29 mouse cellular contexts compared by ENCODE assay signal in genomic region chrX:35994226-35994625, GRCm38 (mm10).
"Had no signal": no experiment of that assay in that cellular context is flagged by ENCODE, and none has a peak within 500 bp of the region (broad histone marks: within the 10 kb centered on the region; RNA-seq: fewer than 3 reads in every experiment).

No protein-coding gene starts in this region.

- H3K4me3 ChIP-seq: heart, embryonic 12.5 days; heart, embryonic 13.5 days; heart, embryonic 15.5 days; hindbrain, embryonic 10.5 days; hindbrain, embryonic 12.5 days; hindbrain, embryonic 13.5 days; hindbrain, embryonic 15.5 days; intestine, embryonic 15.5 days; kidney, embryonic 15.5 days; left cerebral cortex, adult 2 months had no signal

- H3K27me3 ChIP-seq: heart, embryonic 12.5 days; heart, embryonic 13.5 days; heart, embryonic 15.5 days; hindbrain, embryonic 12.5 days; hindbrain, embryonic 13.5 days; hindbrain, embryonic 15.5 days; intestine, embryonic 15.5 days; kidney, embryonic 15.5 days had no signal

- DNase-seq: heart, postnatal 10 days; heart, postnatal 14 days; heart, postnatal 36 days; heart, postnatal 4 days; kidney, adult 11 months; kidney, adult 18-20 months; kidney, adult 2 months; kidney, adult 8-10 months; kidney, adult 9 months; kidney, postnatal 10 days; kidney, postnatal 14 days; kidney, postnatal 25 days; kidney, postnatal 36 days; kidney, postnatal 4 days; layer of hippocampus, adult 9-11 months; layer of hippocampus, postnatal 36 days had no signal

- H3K27ac ChIP-seq: heart, embryonic 13.5 days; heart, embryonic 15.5 days; hindbrain, embryonic 10.5 days; hindbrain, embryonic 12.5 days; hindbrain, embryonic 13.5 days; hindbrain, embryonic 14.5 days; hindbrain, embryonic 15.5 days; hindbrain, postnatal 0 days; intestine, embryonic 15.5 days; kidney, embryonic 15.5 days; kidney, postnatal 0 days; left cerebral cortex, adult 2 months had no signal

- H3K9ac ChIP-seq: heart, embryonic 12.5 days; heart, embryonic 13.5 days; heart, embryonic 15.5 days; hindbrain, embryonic 12.5 days; hindbrain, embryonic 13.5 days; hindbrain, embryonic 14.5 days; hindbrain, embryonic 15.5 days; intestine, embryonic 15.5 days; kidney, embryonic 15.5 days had no signal

- H3K4me1 ChIP-seq: heart, embryonic 12.5 days; heart, embryonic 13.5 days; heart, embryonic 15.5 days; hindbrain, embryonic 12.5 days; hindbrain, embryonic 13.5 days; hindbrain, embryonic 15.5 days; intestine, embryonic 15.5 days; kidney, embryonic 15.5 days had no signal

- H3K36me3 ChIP-seq: heart, embryonic 12.5 days; heart, embryonic 13.5 days; heart, embryonic 15.5 days; hindbrain, embryonic 10.5 days; hindbrain, embryonic 12.5 days; hindbrain, embryonic 13.5 days; hindbrain, embryonic 15.5 days; intestine, embryonic 15.5 days; kidney, embryonic 15.5 days had no signal
